Mouse (Mus musculus) G1E (cell line): ENCODE data around the gene Jdp2.

Experiments used
- CTCF ChIP-seq: IDR thresholded peaks from 2 replicates; pipeline ENCODE4 v1.5.1; 2012; ENCODE audit warnings: low read depth, low read length, inconsistent platforms, mixed read lengths
- GATA1 ChIP-seq: IDR thresholded peaks from 2 replicates; pipeline ENCODE4 v1.6.1; 2012; ENCODE audit warnings: borderline replicate concordance, low read length, inconsistent platforms, mixed read lengths
- GATA2 ChIP-seq: IDR thresholded peaks from 2 replicates; pipeline ENCODE4 v1.6.1; 2012; ENCODE audit warnings: low read depth, low read length, inconsistent platforms, borderline replicate concordance
- TAL1 ChIP-seq: conservative IDR thresholded peaks from 2 replicates; pipeline ENCODE4 v1.6.1; 2012; ENCODE audit warnings: low read depth, low read length, inconsistent platforms, mixed read lengths

- TF ChIP-seq CTCF = no peak
- no peak for TF ChIP-seq GATA1
- no peak for TF ChIP-seq TAL1
- no peak for TF ChIP-seq GATA2
These were observed 85.8 kb downstream of the Jdp2 start for GRCm38 (mm10) chr12:85684411-85685275.
